Mouse (Mus musculus): Measurements from ENCODE around the gene Farp1.
A peak's percentile ranks its signal among the peaks of the same experiment; 100 is the strongest.
"Not testable (repeated sequence)": the region's sequence is repeated elsewhere in the genome, so short reads cannot be mapped to it uniquely, and the experiment has no call there.

Farp1 gene

GRCm38 (mm10) chr14:121034973-121035662 is at the start of gene Farp1:
TSS of gene Farp1 (plus strand) at chr14:121035200.
- DNase-seq, result peak; percentile 87 to 94

- no peak for DNase-seq
These were observed 45.9 kb upstream of the Farp1 start for GRCm38 (mm10) chr14:120989126-120989525.

DNA sequence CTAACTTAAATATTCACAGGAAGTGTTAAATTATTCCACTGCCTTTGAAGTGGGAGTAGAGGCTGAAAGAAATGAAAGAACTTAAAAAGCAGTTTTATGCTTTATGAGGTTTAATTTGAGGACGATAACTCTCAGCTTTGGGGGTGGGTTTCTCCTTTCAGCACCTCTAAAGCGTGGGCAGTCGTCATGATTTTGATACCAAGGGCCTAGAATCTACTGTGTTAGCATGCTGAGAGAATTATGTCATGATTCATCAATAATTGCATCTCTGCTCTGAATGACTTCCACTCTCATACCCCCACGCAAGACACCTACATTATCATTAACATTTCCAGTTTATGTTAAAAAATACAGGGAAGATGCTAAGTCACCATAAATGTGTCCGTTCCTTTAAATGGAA is 37.3 kb upstream of the Farp1 start:
- DNase-seq, result no peak

GRCm38 (mm10) chr14:121000561-121001340 is 34.2 kb upstream of the Farp1 start:
- DNase-seq, result peak in 1 of 2 experiments; percentile 43

GRCm38 (mm10) chr14:121005621-121006020 is 29.4 kb upstream of the Farp1 start:
- no peak for DNase-seq

- no peak for DNase-seq
These were observed 29.0 kb upstream of the Farp1 start for GRCm38 (mm10) chr14:121006021-121006420.

- no peak for DNase-seq
These were observed 19.8 kb upstream of the Farp1 start for GRCm38 (mm10) chr14:121015114-121015690.

DNA sequence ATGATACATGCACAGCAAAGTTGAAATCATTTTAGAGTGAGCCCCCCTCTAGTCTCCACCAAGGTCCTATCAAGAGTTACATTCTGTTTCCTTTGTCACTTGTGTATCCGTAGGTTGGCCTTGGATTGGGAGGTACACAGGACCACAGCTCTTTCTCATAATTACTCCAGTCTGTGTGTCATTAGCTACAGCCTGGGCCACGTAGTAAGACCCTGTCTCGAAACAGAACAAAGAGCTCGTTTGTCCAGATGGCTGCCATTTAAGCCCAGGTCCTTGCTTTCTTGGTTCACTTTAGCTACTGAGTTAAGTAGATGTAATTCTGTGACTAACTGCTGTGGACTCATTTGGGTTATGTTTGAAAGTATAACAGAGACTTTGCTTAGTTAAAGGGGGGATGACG is 12.6 kb upstream of the Farp1 start:
- no peak for DNase-seq

DNA sequence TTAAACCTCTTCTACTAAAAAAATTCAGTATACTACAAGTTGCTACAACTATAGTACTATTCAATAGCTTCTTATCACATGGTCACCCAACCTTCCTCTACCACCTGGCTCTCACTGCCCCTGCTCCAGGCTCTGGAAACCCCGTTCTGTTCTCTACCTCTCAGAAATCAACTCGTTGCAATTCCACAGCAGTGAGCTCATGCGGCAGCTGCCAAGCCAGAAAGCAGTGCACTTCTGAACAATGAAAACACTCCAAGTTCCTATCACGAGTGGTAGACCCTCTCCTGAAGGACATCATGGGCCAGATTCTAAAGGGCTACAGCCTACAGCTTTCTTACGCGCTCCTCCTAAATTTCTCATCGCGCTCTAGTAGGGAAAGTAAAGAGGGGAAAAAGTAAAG is 9.6 kb upstream of the Farp1 start:
- no peak for DNase-seq

DNA sequence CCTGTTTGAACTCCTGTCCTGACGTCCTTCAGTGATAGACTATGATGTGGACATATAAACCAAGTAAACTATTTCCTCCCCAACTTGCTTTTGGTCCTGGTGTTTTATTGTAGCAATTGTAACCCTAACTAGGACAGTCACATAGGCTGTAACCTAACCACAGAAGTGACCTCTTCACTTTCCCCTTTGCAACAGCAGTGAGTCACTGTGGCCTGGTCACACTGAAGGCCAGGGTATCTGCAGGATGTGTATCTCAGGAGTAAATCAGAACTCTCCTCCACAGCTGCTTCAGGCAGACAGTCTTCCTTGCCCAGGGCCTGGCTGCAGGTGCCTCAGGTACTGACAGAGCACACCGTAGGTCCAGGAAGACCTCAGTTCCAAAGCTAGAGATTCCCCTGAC is 3.6 kb upstream of the Farp1 start:
- no peak for DNase-seq

GRCm38 (mm10) chr14:121034525-121034924 is 475 bp upstream of the Farp1 start:
- DNase-seq, result peak; percentile 65 to 82

GRCm38 (mm10) chr14:121035663-121036473 is 868 bp downstream of the Farp1 start:
- peak; percentile 76 to 82 for DNase-seq

DNA sequence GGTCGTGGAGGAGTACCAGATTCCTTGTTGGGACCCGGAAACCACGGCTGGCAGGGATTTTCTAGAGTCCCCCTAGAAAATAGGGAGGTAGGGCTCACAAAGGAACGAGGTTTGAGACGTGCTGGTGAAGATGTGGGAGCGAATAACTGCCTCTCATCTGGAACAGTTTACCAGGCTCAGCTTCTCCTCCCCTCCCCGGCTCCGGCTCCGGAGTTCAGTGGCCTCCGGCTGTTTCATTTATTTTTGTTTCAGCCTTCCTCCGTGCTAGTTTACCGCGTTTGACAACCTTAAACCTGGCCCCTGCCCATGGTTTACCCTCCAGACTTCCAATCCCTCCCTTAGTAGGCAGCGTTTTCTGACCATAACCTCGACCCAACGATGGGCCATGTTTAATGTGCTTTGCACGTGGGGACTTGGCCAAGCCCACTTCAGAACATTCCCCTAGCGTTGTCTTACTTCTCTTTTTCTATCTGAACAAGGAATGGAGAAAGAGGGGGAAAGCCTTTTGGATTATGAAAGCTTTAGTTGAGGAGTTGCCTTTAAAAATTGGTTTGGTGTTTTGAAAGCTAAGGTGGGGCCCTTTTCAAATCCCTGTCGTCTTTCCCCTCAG is 1.7 kb downstream of the Farp1 start:
- peak; percentile 47 to 55 for DNase-seq

DNA sequence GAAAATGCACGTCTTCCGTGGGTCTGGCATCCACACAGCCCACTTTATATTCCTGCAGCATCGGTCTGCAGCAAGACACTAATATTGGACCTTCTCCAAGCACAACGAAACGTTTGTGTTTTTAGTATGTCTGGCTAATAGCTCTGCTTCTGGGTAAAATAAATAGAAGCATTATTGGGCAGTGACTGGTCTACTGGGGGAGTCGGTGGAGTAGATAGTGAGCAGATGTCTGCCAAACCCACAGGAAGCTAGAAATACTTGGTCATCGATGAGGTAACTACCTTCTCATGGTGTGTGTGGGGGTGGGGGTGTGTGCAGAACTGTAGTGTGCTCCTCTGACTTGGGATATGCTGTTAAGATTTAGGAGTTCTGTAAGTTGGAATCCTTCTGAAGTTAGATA is 2.3 kb downstream of the Farp1 start:
- DNase-seq, result peak in 1 of 2 experiments; percentile 11

DNA sequence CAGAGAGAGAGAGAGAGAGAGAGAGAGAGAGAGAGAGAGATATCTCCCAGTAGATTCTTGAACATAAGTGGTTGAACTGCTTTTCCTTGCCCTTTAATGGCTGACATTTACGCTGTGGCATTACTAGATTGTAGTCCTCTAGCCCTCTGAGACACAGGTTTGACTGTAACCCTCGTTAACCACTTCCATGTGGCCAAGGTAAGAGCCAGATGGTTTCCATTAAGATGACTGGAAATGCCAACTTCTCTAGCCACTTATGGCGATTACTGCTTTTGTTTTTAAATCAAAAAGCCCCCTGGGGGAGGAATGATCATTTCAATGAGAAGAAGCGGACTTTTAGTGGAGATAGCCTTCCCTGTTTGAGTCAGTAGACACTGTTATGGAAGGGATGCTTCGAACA is 3.7 kb downstream of the Farp1 start:
- no peak for DNase-seq

DNA sequence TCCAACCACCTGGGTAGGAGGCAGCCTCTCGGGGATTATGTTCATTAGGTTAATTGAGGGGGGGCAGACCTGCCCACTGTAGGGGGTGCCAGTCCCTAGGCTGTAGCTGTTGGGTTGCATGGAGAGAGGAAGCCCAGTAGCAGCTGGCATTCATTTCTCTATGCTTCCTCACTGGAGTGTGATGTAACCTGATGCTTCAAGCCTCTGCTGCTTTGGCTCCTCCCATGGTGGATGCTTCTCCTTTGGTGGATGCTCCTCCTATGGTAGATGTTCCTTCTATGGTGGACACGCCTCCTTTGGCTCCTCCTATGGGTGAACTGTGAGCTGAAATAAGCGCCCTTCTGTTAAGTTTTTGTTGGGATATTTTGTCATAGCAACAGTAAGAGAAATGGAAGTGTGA is 9.1 kb downstream of the Farp1 start:
- DNase-seq, result no peak

DNA sequence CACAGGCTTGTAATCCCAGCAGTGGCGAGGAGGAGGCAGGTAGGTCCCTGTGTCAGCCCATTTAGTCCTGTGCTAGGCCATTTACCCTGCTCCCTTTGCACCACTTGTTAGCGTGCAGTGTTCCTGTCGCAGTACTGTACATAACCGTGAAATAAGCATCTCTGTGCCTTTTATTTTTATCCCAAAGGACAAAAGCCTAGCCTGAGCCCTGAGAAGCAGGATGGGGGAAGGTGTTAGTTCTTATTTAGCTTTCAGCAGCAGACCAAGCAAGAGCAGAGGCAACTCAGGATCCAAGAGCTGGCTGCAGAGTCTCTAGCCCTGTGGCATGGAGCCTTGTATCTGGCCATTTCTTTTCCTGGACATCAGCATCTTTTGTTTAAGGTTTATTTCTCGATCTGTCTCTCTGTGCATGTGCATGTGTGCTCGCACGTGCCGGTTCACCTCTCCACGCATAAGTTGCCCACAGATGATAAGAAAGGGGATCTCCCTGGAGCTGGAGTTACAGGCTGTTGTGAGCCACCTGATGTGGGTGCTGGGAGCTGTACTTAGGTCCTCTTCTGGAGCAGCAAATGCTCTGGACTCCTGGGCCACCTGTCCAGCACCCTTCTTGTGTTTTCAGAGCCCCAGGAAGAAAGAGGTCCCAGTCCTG is 11.4 kb downstream of the Farp1 start:
- DNase-seq, result no peak

DNA sequence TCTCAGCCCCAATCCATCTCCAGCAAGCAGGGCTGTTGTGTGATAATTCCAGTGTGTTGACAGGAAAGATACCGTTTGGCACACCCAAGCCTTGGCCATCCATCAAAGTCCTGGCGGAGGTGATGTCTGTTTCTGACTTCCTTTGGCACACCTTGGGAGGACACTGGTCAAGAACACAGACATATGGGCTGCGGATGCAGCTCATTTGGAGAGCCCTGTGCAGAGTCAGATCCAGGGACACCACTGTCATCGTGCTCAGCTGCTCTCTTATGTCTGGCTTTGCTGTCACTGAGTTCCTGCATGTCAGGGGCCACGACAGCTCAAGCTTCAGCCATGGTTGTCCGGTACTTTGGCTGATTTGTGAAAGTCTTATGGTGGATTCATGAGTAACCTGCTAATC is 12.8 kb downstream of the Farp1 start:
- no peak for DNase-seq

DNA sequence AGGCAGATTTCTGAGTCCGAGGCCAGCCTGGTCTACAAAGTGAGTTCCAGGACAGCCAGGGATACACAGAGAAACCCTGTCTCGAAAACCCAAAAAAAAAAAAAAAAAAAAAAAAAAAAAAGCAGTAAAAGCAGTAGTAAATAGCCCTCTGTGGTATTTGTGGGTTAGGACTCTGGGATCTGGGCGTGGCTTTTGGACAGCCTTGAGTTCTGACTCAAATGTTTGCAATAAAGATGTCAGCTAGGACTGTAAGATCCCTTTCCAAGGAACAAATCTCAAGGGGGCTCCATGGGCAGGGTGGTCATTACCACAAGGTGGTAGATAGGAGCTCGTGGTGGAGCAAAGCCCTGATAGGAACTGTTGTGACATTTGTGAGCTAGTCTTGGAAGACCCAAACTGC is 16.0 kb downstream of the Farp1 start:
- not testable (repeated sequence) for DNase-seq

DNA sequence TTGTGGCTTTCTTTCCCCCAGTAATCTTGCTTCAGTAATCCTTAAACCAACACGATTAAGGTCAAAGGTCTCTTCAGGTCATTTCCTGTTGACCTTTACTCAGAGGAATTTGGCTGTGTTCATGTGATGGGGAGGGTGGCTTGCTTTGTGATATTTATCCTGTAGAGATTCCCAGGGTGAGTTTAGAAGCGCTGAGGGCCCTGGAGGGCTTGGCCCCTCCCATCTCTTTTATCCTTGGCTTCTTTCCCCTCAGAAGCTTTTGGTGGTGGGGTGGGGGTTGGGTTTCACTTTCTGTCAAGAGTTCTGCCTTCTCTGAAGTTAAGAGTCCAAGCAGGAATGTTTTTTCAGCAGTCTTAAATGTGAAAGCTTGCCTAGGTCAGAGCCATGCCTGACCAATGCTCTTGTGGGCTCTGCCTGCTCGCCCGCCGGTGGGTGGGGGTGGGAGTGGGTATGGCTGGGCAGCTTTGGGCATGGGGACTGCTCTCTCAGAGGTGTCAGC is 18.1 kb downstream of the Farp1 start:
- peak; percentile 68 to 76 for DNase-seq

DNA sequence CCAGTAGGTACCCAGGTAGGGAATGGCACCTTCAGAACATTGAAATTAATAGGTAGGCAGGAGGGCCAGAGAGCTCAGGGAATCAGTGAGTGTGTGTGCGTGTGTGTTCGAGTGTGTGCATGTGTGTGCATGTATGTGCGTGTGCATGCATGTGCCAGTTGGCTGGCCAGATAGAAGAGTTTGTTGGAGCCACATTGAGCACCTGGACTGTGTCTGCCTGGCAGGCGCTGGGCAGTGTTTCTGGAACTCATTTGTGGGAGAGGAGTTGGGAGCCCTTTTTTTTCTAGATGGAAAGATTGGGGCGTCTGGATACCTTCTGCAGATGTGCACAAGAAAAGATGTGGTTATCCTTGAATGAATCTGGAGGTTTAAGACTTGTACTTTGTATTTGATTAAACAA is 19.1 kb downstream of the Farp1 start:
- DNase-seq, result peak in 1 of 2 experiments; percentile 21

DNA sequence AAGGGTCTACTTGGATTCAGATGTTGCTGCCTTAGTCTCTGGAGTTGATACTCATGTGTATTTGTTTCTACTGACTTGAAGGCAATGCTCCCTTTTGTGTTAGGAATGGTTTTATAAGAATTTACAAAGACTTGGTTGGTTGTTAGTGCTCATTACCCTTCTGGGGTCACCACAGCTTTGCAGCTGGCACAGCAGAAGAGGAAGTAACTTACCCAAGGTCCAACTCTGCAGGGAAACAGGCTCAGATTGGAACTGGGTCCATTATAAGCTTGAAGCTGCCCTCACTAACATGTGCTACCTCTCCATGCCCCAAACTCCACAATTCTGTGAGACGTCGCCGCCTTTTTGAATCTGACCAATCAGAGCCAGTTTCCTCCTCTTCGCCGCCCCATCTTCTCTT is 22.8 kb downstream of the Farp1 start:
- DNase-seq, result no peak
